24 mouse cellular contexts compared by ENCODE assay signal in genomic region chrX:135576412-135576811, GRCm38 (mm10). TPM values are rescaled to one million over a fixed set of nuclear protein-coding genes. Genes with fewer than 3 reads are reported as not detected.
DNase-seq lines count a peak whose midpoint lies in the region; ATAC-seq lines count a peak whose summit lies in the region.
"Had no signal": no experiment of that assay in that cellular context is flagged by ENCODE, and none has a peak within 500 bp of the region (broad histone marks: within the 10 kb centered on the region; RNA-seq: fewer than 3 reads in every experiment).

No protein-coding gene starts in this region.

- no peaks in the 10 kb centered on the region for H3K4me1 ChIP-seq in heart, embryonic 10.5 days
- H3K4me1 ChIP-seq: embryonic facial prominence, embryonic 13.5 days; embryonic facial prominence, embryonic 15.5 days; forebrain, embryonic 10.5 days; forebrain, embryonic 12.5 days had no signal

- no peak overlapping the region for H3K4me3 ChIP-seq in heart, embryonic 10.5 days
- H3K4me3 ChIP-seq: embryonic facial prominence, embryonic 13.5 days; embryonic facial prominence, embryonic 15.5 days; erythroblast, embryonic 14.5 days; forebrain, embryonic 10.5 days; forebrain, embryonic 12.5 days had no signal

- no peak overlapping the region for H3K27ac ChIP-seq in heart, embryonic 10.5 days
- H3K27ac ChIP-seq: embryonic facial prominence, embryonic 13.5 days; embryonic facial prominence, embryonic 15.5 days; forebrain, embryonic 10.5 days; forebrain, embryonic 12.5 days had no signal

- no peaks in the 10 kb centered on the region for H3K27me3 ChIP-seq in heart, embryonic 10.5 days (ENCODE audit: insufficient read depth, poor library complexity, severe bottlenecking)
- H3K27me3 ChIP-seq: embryonic facial prominence, embryonic 15.5 days had no signal

- H3K36me3 ChIP-seq in heart, embryonic 10.5 days, result no peaks in the 10 kb centered on the region
- H3K36me3 ChIP-seq: embryonic facial prominence, embryonic 13.5 days; embryonic facial prominence, embryonic 15.5 days; forebrain, embryonic 10.5 days; forebrain, embryonic 12.5 days had no signal

- ATAC-seq in granulocyte monocyte progenitor cell, adult 5-6 weeks (replicated peaks; ENCODE audit: poor library complexity, severe bottlenecking), result peak; percentile 62
- ATAC-seq: forebrain, embryonic 14.5 days; forebrain, embryonic 16.5 days had no signal

- H3K9me3 ChIP-seq in heart, embryonic 10.5 days, result no peaks in the 10 kb centered on the region
- H3K9me3 ChIP-seq: embryonic facial prominence, embryonic 13.5 days; embryonic facial prominence, embryonic 15.5 days; forebrain, embryonic 10.5 days; forebrain, embryonic 12.5 days had no signal

- WGBS in heart, embryonic 10.5 days, result 88% methylated on average over 1 of the region's 1 CpGs

- DNase-seq in heart, adult 11 months, result peak; percentile 14
- no peak for DNase-seq in heart, embryonic 10.5 days (ENCODE audit: low spot score)
- DNase-seq in frontal cortex, postnatal 36 days (ENCODE audit: low spot score in 2 of 2), result no peak
- no peak for DNase-seq in adrenal gland, adult 18-20 months (ENCODE audit: low spot score in 2 of 2)
- DNase-seq: adrenal gland, adult 8-10 months; adrenal gland, postnatal 14 days; adrenal gland, postnatal 36 days; cerebellum, adult 11-12 months; cerebellum, adult 2 months; cerebellum, adult 9-10 months; cerebellum, postnatal 10 days; cerebellum, postnatal 25 days; embryo, embryonic 11 days had no signal

RNA-seq across cellular contexts. Expression of gene Nxf7, which starts 22.2 kb away (rescaled TPM):
- polyA plus RNA-seq in heart, embryonic 10.5 days (2016; fragmentation: Nextera tagmentation; extraction: Ambion mirVana), result 0.25 and 0.38 TPM in 2 replicates
- 4.4 TPM in 1 of 2 replicates, not detected in the other for total RNA-seq in granulocyte monocyte progenitor cell, adult 5-6 weeks (2014; fragmentation: Nextera tagmentation)
- total RNA-seq in granulocyte monocyte progenitor cell, adult 5-6 weeks (2017), result not detected in 2 replicates
- not detected for total RNA-seq in adrenal gland, adult 18-20 months (2021)
- total RNA-seq: adrenal gland, adult 8-10 months; adrenal gland, postnatal 14 days; adrenal gland, postnatal 36 days had no signal
- polyA plus RNA-seq: embryonic facial prominence, embryonic 13.5 days; erythroblast, embryonic 14.5 days; forebrain, embryonic 10.5 days; forebrain, embryonic 12.5 days; forebrain, embryonic 14.5 days; forebrain, embryonic 16.5 days had no signal

RNA-seq across cellular contexts. Expression of gene Prame, which starts 51.1 kb away (rescaled TPM):
- polyA plus RNA-seq in heart, embryonic 10.5 days (2016; fragmentation: Nextera tagmentation; extraction: Ambion mirVana), result not detected in 2 replicates
- 0.53 TPM in 1 of 2 replicates, not detected in the other for total RNA-seq in granulocyte monocyte progenitor cell, adult 5-6 weeks (2014; fragmentation: Nextera tagmentation)
- total RNA-seq in granulocyte monocyte progenitor cell, adult 5-6 weeks (2017), result not detected in 2 replicates
- not detected for total RNA-seq in adrenal gland, adult 18-20 months (2021)
- total RNA-seq: adrenal gland, adult 8-10 months; adrenal gland, postnatal 14 days; adrenal gland, postnatal 36 days; MEL had no signal
- polyA plus RNA-seq: C2C12; cerebellum, adult 2 months; embryonic facial prominence, embryonic 11.5 days; embryonic facial prominence, embryonic 13.5 days; erythroblast, embryonic 14.5 days; forebrain, embryonic 12.5 days; forebrain, embryonic 14.5 days; forebrain, embryonic 16.5 days had no signal
